Mouse (Mus musculus) c-Kit-positive CD71-positive TER-119-negative erythroid progenitor cells, embryonic 14.5 days (primary cell): Measurements from ENCODE around the gene Vmn1r59.
"Not testable (repeated sequence)": the region's sequence is repeated elsewhere in the genome, so short reads cannot be mapped to it uniquely, and the experiment has no call there.

Experiments used
- DNase-seq: peaks from one replicate; pipeline ENCODE4 v3.0.0-alpha.2; 2013; ENCODE audit warnings: low read depth

Vmn1r59 gene

DNA sequence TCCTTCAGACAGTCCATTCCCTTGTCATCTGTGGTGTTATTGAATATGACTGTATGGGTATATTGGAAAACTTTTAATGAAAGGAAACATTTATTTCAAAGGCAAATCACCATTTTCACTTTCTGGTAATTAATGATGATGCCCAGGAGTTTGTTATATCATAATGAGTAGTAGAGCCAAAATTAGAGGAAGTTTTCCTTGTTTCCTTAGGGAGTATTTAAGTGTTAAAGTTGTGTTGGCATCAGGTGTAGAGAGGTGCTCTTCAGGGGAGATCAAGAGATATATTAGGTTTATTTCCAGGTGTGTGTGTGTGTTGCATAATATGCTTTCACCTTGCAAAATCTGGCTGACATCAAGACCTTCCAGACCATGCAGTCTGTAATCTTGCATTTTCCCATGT lies at the start of gene Vmn1r59:
TSS of gene Vmn1r59 (minus strand) at position 101 of the 400 bp plus-strand sequence.
- DNase-seq = no peak

DNA sequence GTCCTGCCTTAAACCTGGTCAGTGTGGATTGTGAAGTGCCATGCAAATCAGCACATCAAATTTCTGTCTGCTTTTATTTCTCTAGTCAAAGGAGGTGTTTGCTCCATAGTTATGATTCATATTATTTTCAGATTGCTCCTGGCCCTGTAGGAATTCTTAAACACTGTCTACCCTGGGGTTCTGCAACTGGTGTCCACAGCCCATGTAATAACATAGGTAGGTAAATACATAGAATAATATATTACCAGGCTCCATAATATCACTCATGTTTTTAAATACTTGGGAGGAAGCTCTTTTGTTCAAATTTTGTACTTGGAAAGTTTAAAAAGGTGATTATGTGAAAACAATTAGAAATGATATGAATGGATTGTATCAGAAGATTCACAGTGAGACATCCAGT lies 37.3 kb upstream of the Vmn1r59 start, which contains the start of gene Vmn2r28:
TSS of gene Vmn2r28 (minus strand) at position 101 of the 400 bp plus-strand sequence.
- DNase-seq = not testable (repeated sequence)

DNA sequence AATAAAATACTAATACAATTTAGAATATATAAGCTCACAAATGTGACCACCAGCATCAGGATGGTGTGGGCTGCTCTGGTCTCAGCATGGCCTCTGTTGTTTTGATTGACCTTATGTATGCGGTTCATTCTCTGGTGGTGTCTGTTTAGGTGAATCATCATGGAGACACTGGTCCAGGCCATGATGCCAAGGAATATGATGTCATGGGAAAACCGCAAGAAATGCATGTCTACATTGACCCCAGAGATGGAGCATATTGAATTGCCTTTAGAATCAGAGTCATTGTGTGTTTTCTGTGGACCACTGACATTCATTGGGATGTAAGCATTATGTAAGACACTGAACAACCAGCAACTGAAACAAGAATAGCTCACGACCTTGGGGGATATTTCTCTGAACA lies 2.6 kb downstream of the Vmn1r59 start:
- DNase-seq = not testable (repeated sequence)

DNA sequence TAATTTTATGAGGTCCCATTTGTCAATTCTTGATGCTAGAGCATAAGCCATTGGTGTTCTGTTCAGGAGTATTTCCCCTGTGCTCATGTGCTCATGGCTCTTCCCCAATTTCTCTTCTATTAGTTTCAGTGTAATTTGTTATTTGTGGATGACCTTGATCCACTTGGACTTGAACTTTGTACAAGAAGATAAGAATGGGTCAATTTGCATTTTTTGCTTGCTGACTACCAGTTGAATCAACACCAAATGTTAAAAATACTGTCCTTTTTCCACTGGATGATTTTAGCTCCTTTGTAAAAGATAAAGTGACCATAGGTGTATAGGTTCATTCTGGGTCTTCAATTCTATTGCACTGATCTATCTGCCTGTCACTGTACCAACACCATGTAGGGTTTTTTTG lies 7.9 kb downstream of the Vmn1r59 start:
- DNase-seq = no peak

DNA sequence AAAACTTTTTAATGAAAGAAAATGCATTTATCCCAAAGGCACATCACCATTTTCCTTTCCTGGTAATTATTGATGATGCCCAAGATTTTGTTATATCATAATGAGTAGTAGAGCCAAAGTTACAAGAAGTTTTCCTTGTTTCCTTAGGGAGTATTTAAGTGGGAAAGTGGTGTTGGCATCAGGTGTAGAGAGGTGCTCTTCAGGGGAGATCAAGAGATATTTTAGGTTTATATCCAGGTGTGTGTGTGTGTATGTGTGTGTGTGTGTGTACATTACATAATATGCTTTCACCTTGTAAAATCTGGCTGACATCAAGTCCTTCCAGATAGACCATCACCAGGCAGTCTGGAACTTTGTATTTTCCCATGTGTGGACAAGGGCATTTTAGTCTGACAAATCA lies 43.3 kb downstream of the Vmn1r59 start, which contains the start of gene Vmn1r58:
TSS of gene Vmn1r58 (minus strand) at position 101 of the 400 bp plus-strand sequence.
- DNase-seq = not testable (repeated sequence)

DNA sequence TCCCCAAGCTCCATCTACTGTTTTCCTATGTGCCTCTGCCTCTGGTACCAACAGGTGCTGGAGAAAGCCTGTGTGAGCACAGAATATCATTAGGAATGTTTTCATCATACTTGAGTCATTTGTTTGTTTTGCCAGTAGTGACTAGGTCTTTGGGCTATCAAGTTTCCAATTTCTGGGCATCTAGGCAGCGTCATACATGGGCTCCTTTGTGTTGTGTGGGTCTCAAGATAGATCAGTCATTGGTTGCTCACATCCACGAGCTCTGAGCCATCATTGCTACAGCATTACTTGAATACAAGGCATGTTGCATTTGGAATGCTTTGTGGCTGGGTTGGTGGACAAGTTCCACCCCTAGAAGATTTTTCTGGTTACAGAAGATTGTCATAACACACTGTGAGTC lies 50.4 kb downstream of the Vmn1r59 start:
- DNase-seq = no peak
